Mouse (Mus musculus) heart, embryonic 14.5 days (tissue): ENCODE results near the gene Cwf19l2. TPM values are rescaled to one million over a fixed set of nuclear protein-coding genes. Genes with fewer than 3 reads are reported as not detected.

ENCODE experiments used
- ATAC-seq: fragments of 200-750 bp; cut with Nextera tagmentation; 2 replicates; pipeline ENCODE4 v1.8.0; 2017; ENCODE audit warnings: low read depth, moderate TSS enrichment; ENCODE audit not compliant: insufficient number of reproducible peaks, insufficient read depth, low FRiP score
- H3K27ac ChIP-seq, 2 experiments: fragments of 200-500 bp in 1 of 2; fragments of 300-500 bp in 1 of 2; sonication (generic) in 1 of 2; replicated peaks in 1 of 2; 2 replicates each; pipeline ENCODE4 v1.5.1; 2012 to 2014; ENCODE audit warnings: low read depth in 2 of 2, low read length in 2 of 2, control low read depth in 1 of 2, mild to moderate bottlenecking in 1 of 2, mixed read lengths in 1 of 2; ENCODE audit not compliant: control insufficient read depth in 1 of 2, insufficient read depth in 1 of 2
- H3K27me3 ChIP-seq: fragments of 300-500 bp; sonication (generic); 2 replicates; pipeline ENCODE4 v1.6.1; 2014; ENCODE audit warnings: mild to moderate bottlenecking, low read length, control low read depth; ENCODE audit not compliant: control insufficient read depth, insufficient read depth
- H3K36me3 ChIP-seq: fragments of 300-500 bp; sonication (generic); 2 replicates; pipeline ENCODE4 v1.6.1; 2014; ENCODE audit warnings: mild to moderate bottlenecking, control low read depth, low read length, mixed read lengths; ENCODE audit not compliant: control insufficient read depth, insufficient read depth
- H3K4me1 ChIP-seq, 2 experiments: fragments of 200-500 bp in 1 of 2; fragments of 300-500 bp in 1 of 2; sonication (generic) in 1 of 2; 2 replicates each; pipeline ENCODE4 v1.6.1; 2012 to 2014; ENCODE audit warnings: low read length in 2 of 2, control low read depth in 1 of 2, mixed read lengths in 1 of 2; ENCODE audit not compliant: control insufficient read depth in 2 of 2, insufficient read depth in 2 of 2
- H3K4me2 ChIP-seq: fragments of 300-500 bp; sonication (generic); 2 replicates; pipeline ENCODE4 v1.6.1; 2014; ENCODE audit warnings: mild to moderate bottlenecking, low read length
- H3K4me3 ChIP-seq, 2 experiments: fragments of 200-500 bp in 1 of 2; fragments of 300-500 bp in 1 of 2; sonication (generic) in 1 of 2; 2 replicates each; pipeline ENCODE4 v1.5.1; 2012 to 2014; ENCODE audit warnings: low read length in 2 of 2, mild to moderate bottlenecking in 2 of 2, control low read depth in 1 of 2, low read depth in 1 of 2, moderate library complexity in 1 of 2; ENCODE audit not compliant: control insufficient read depth in 1 of 2, insufficient read depth in 1 of 2
- H3K9ac ChIP-seq: fragments of 300-500 bp; sonication (generic); 2 replicates; pipeline ENCODE4 v1.6.1; 2014; ENCODE audit warnings: mild to moderate bottlenecking, low read length
- H3K9me3 ChIP-seq: fragments of 300-500 bp; sonication (generic); 2 replicates; pipeline ENCODE4 v1.6.1; 2016; ENCODE audit warnings: low read length, control low read depth; ENCODE audit not compliant: control insufficient read depth
- WGBS: fragments of 180-500 bp; shearing (Covaris S2); extraction: QIAGEN DNeasy Blood & Tissue Kit; methylation state at CpG from one replicate; pipeline ENCODE4 v1.1.7; 2014; 5-methylcytosine and 5-hydroxymethylcytosine counted together
- polyA plus RNA-seq: library from polyadenylated mRNA; unstranded; fragments of >200 nt; fragmentation: Nextera tagmentation; extraction: Ambion mirVana; gene quantifications from 2 replicates; pipeline ENCODE4 v1.2.1, GENCODE M21; 2014

Cwf19l2 gene
- polyA plus RNA-seq, 1 experiment from 2014 or later = 12.7 TPM

GRCm38 (mm10) chr9:3521031-3521430 is 117.6 kb downstream of the Cwf19l2 start:
- Histone ChIP-seq H3K4me1 (no peaks in the 10 kb centered on the region), H3K9me3 (no peaks in the 10 kb centered on the region), H3K27me3 (no peaks in the 10 kb centered on the region), H3K36me3 (no peaks in the 10 kb centered on the region), H3K9ac (no peak overlapping the region), H3K27ac (no peak overlapping the region), H3K4me3 (no peak overlapping the region), H3K4me2 (no peak overlapping the region)
- WGBS = 78% methylated on average over 2 of the region's 2 CpGs
- ATAC-seq = no peak

Other genes starting within 250 kb of the Cwf19l2 start
- 16.5 and 17.9 TPM in 2 replicates for gene Alkbh8, start 68.5 kb upstream of the Cwf19l2 start, polyA plus RNA-seq
- 1.3 and 1.4 TPM in 2 replicates for gene Gucy1a2, start 129.2 kb downstream of the Cwf19l2 start, polyA plus RNA-seq